Mouse (Mus musculus) gastrocnemius, postnatal 14 days (tissue): ENCODE results near the gene Fam71b. TPM values are rescaled to one million over a fixed set of nuclear protein-coding genes. Genes with fewer than 3 reads are reported as not detected.

ENCODE experiments used
- DNase-seq: peaks from one replicate; pipeline ENCODE4 v3.0.0; 2021; ENCODE audit warnings: mixed read lengths
- intact Hi-C: fragments of 180-260 bp; cut with DNase I; formaldehyde crosslinking; loops from one replicate; pipeline ENCODE4 v1.15.1; 2025; ENCODE audit warnings: low total_unique reads
- total RNA-seq, 2 experiments: library from RNA; stranded (reverse); gene quantifications; 2 replicates each; pipeline ENCODE4 v1.2.3; 2021

Fam71b gene
- total RNA-seq, 2 experiments from 2014 or later: not detected

DNA sequence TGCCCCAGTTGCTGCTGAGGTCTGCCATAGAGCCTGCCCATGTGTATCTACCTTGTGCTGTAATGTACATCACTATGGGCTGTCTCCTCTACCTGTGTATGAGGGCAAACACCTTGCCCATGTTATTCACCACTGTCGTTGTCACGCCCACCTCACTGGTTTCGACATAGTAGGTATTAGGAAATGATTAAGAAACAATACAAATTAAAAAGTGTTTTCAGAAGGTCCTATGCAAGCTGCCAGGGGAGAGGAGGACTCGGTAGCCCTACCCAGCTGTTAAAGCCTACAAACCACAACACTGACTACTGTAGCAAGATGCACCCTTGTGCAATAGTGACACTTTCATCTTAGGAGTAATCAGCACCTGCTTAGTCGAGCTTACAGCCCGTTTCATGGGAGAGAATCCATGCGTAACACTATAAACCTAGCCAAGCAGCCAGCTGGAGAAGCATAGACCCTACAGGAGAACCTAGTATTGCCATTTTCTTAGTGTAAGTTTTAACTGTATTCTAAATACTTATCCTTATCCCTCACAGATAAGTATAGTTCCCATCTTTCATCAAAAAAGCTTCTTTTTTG, 16.2 kb upstream of the Fam71b start:
- DNase-seq: no peak
- intact Hi-C loops: no loop called here

GRCm38 (mm10) chr11:46382466-46382865, 13.9 kb upstream of the Fam71b start:
- intact Hi-C loops: no loop called here
- no peak for DNase-seq

GRCm38 (mm10) chr11:46384925-46385324, 11.4 kb upstream of the Fam71b start:
- no peak for DNase-seq
- intact Hi-C loops: no loop called here

- intact Hi-C loops: no loop called here
- DNase-seq: no peak
These were observed 9.8 kb upstream of the Fam71b start for GRCm38 (mm10) chr11:46386556-46386955.

DNA sequence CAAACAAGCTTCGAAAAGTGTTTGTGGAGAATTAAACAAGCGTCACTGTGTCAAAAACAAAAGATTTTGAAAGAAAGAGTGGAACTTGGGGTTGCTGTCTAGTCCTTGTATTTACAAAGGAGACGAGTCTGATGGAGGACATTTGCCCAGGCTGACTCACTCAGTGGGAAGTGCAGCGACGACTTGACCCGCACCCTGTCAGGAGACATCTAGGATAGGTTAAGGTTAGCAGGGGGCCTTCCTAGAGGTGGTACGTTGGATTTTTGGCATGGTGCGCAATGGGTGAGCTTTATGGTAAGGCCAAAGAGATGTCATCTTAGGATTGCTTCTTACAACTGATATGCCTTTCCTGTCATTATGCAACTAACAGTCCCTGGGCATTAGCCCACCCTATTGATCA, 9.3 kb upstream of the Fam71b start:
- intact Hi-C loops: no loop called here
- no peak for DNase-seq

DNA sequence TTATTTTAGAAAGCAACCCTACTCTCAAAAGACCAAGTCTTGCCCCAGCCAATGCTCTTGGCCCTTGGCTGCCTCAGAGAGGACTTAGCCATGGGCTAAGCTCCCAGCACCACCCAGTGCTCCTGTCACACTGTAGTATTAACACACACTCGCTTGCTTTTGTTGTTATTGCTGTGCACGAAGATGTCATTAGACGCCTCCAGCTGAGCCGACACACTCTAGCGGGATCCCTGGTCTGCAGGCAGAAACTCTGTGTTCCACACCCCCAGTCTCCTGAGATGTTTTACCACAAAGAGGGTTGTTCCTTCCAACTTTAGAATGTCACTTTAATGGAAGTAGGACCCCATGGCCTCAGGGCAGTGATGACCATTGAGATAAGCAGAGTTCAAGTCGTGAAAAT, 7.9 kb upstream of the Fam71b start:
- intact Hi-C loops: no loop called here
- DNase-seq: no peak

- intact Hi-C loops: no loop called here
- DNase-seq: no peak
These were observed 6.8 kb upstream of the Fam71b start, which contains the start of gene Itk for GRCm38 (mm10) chr11:46389336-46390117. Itk (minus strand) TSS chr11:46389515.

DNA sequence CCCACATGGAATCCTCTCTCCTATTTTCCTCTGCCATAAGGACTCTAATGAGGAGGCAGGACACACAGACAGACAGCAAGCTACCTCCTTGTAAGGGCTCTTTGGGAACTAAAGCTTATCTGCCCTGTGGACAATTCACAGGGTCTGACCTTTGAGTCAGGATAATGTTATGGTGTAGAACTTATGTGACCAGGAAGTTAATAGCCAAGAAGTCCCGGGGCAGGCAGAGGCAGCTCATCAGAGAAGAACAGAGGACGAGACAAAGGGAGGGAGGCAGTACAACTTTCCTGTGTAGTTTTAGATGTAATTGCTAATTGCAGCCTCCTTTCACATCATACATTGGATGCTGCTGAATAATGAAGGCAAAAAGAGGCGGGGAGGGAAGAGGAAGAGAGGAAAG, 5.7 kb upstream of the Fam71b start:
- DNase-seq: no peak
- intact Hi-C loops: no loop called here

GRCm38 (mm10) chr11:46392890-46393289, 3.5 kb upstream of the Fam71b start:
- DNase-seq: no peak
- intact Hi-C loops: no loop called here

DNA sequence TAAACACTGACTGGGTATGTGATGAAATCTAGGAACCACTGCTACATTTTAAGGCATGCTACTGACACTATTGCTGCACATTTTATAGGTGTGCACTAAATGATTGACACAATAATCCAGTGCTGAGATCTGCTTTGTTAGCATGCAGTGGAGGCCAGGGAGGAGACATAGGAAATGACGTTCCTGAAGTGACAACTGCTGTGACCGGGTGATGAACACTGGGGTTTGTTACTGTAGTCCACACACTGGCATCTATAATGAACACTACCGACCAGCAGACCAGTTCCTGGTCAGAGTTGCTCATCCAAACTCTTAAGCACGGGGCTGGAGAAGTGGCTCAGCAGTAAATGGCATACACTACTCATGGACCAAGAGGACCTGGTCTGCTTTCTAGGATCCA, 2.9 kb upstream of the Fam71b start:
- intact Hi-C loops: no loop called here
- DNase-seq: no peak

GRCm38 (mm10) chr11:46395088-46395487, 1.3 kb upstream of the Fam71b start:
- intact Hi-C loops: no loop called here
- no peak for DNase-seq

DNA sequence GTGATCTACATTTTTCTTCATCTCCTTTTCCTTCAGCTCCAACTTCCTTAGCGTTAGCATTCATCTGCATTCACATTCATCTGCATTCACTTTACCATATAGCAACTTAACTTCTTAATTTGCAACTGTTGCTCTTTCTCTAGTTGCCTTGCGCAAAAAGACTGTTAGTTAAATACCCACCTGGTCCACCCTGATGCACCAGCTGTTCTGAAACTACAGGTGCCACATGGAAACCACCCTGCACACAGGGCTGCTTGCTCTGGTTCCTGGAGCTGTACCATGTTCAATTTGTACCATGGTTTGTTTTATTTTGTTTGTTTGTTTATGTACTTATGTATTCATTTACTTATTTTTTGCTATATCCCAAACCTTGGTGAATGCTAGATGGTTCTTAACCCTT, 661 bp upstream of the Fam71b start:
- intact Hi-C loops: no loop called here
- no peak for DNase-seq

DNA sequence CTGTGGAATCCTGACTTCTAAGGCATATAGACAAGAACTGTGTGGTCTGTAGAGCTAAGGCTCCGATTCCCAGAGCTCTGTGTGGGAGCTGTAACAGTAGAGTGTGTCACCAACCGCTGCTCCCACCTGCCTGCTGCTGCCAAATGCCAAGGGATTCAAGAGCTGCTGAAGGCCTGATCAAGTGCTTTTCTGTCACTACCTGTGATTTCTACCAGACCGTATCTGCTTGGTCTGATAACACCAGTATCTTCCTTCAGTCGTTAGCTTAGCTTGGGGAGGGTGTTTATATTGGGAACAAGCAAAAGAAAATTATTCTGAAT, 461 bp downstream of the Fam71b start:
- DNase-seq: no peak
- intact Hi-C loops: no loop called here

DNA sequence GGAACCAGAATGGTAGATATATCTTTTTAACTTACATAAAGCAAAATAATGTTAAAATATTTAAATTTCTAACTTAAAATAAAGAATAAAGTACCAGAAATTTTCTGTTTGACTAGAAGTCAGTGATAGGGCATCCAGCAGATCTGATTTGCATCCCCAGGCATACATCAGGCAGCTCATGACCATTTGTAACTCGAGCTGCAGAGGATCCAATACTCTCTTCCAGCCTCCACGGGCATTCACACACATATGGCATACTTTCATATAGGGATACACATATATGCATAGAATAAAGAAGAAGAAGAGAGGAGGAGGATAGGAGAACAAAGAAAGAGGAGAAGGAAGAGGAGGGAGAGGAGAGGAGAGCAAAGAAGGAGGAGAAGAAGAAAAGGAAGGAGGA, 1.5 kb downstream of the Fam71b start:
- intact Hi-C loops: no loop called here

GRCm38 (mm10) chr11:46398473-46398872, 2.1 kb downstream of the Fam71b start:
- DNase-seq: no peak
- intact Hi-C loops: no loop called here

More for the DNA sequence above, 1.5 kb downstream of the Fam71b start:
- DNase-seq: no peak

- no peak for DNase-seq
- intact Hi-C loops: no loop called here
These were observed 2.6 kb downstream of the Fam71b start for GRCm38 (mm10) chr11:46398933-46399383.

- intact Hi-C loops: no loop called here
- no peak for DNase-seq
These were observed 5.2 kb downstream of the Fam71b start for GRCm38 (mm10) chr11:46401555-46401954.

DNA sequence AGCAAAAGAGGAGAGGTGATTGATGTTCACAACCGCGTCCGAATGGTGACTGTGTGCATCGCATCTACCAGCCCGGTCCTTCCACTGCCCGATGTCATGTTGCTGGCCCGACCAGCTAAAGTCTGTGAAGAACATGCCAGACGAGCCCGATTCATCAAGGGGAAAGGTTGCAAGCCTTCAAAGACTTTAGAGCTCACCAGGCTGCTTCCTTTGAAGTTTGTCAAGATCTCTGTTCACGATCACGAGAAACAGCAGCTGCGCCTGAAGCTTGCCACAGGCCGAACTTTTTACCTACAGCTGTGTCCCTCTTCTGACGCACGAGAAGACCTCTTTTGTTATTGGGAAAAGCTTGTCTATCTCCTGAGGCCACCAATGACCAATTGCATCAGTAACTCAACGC, 8.6 kb downstream of the Fam71b start:
- intact Hi-C loops: no loop called here
- DNase-seq: no peak

GRCm38 (mm10) chr11:46406721-46407120, 10.4 kb downstream of the Fam71b start:
- intact Hi-C loops: no loop called here

GRCm38 (mm10) chr11:46410018-46410563, 13.7 kb downstream of the Fam71b start:
- DNase-seq: no peak
- intact Hi-C loops: no loop called here

More at GRCm38 (mm10) chr11:46406721-46407120, 10.4 kb downstream of the Fam71b start:
- DNase-seq: no peak

GRCm38 (mm10) chr11:46418438-46418837, 22.1 kb downstream of the Fam71b start:
- intact Hi-C loops: no loop called here
- DNase-seq: no peak
